Mouse (Mus musculus) kidney, postnatal 10 days (tissue): Measurements from ENCODE around the gene Lin52.

Experiments
- DNase-seq: peaks from one replicate; pipeline ENCODE4 v3.0.0; 2021; ENCODE audit warnings: mixed read lengths

Lin52 gene

GRCm38 (mm10) chr12:84546028-84546427, 94.8 kb downstream of the Lin52 start:
- peak; percentile 79 for DNase-seq

- no peak for DNase-seq
Observed at GRCm38 (mm10) chr12:84546577-84547085, 95.4 kb downstream of the Lin52 start.

- no peak for DNase-seq
Observed at GRCm38 (mm10) chr12:84548251-84548650, 97.0 kb downstream of the Lin52 start.

- DNase-seq = no peak
Observed at GRCm38 (mm10) chr12:84555218-84555617, 104.0 kb downstream of the Lin52 start.

GRCm38 (mm10) chr12:84562558-84562957, 111.3 kb downstream of the Lin52 start:
- DNase-seq = no peak

GRCm38 (mm10) chr12:84567576-84567975, 116.4 kb downstream of the Lin52 start:
- DNase-seq = no peak

DNA sequence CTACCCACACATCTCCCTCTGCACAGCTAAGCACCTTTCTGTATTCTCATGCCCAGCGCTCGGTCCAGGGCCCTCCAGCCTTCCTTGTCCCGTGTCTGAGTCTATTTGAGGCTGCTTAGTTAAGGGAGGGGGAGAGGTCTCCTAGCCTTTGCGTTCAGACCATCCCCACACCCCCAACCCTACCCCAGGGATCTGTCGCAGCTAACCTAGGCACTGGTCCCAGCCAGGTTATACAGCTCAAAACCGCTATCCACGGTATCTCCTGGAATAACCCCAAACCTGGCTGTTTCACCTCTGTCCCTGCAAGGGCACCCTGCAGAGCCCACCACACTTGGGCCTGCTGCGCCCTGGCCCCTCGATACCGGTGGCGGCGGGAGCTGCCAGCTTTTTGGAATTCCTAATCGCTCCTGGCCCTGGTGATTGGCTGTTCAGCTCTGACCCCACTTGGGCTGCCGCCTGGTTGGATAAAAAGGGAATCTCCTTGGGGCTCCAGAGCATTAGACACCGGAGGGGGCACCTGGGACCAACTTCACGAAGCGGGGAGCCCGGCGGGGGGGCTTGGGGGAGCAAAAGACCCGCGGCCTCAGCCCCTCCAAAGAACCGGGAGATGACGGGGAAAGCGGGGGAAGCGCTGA, 118.2 kb downstream of the Lin52 start, which contains the start of gene Vsx2:
Vsx2 (plus strand) TSS at position 427 of the 635 bp plus-strand sequence.
- DNase-seq = peak; percentile 15

GRCm38 (mm10) chr12:84569976-84570693, 118.9 kb downstream of the Lin52 start:
- peak; percentile 15 for DNase-seq

GRCm38 (mm10) chr12:84570694-84571415, 119.6 kb downstream of the Lin52 start:
- DNase-seq = no peak

- DNase-seq = peak; percentile 12
Observed at GRCm38 (mm10) chr12:84571466-84572340, 120.5 kb downstream of the Lin52 start.

GRCm38 (mm10) chr12:84572341-84572720, 121.1 kb downstream of the Lin52 start:
- no peak for DNase-seq

- DNase-seq = no peak
Observed at GRCm38 (mm10) chr12:84573094-84573493, 121.9 kb downstream of the Lin52 start.

GRCm38 (mm10) chr12:84577768-84578439, 126.7 kb downstream of the Lin52 start:
- no peak for DNase-seq

GRCm38 (mm10) chr12:84578440-84578770, 127.2 kb downstream of the Lin52 start:
- no peak for DNase-seq

DNA sequence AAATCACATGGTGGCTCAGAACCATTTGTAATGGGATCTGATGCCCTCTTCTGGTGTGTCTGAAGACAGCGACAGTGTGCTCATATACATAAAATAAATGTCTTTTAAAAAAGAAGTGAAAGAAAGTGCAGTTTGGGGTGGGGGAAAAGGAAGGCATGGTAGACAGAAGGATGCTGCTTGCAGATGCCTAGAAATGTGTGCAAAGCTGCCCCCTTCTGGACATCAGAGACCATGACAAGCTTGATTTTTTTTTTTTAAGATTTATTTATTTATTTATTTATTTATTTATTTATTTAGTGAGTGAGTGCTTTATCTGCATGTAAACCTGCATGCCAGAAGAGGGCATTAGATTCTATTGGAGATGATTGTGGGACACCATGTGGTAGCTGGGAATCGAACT, 130.1 kb downstream of the Lin52 start:
- DNase-seq = no peak

- DNase-seq = peak; percentile 97
Observed at GRCm38 (mm10) chr12:84589825-84590761, 138.9 kb downstream of the Lin52 start.
